Mouse (Mus musculus) spleen, postnatal 4 days (tissue): Measurements from ENCODE around the gene Cdh4.
A peak's percentile ranks its signal among the peaks of the same experiment; 100 is the strongest.

Experiments
- DNase-seq, 2 experiments: peaks; one replicate each; pipeline ENCODE4 v3.0.0; 2022; ENCODE audit warnings: low spot score in 2 of 2

Cdh4 gene

GRCm38 (mm10) chr2:179442191-179442540, at the start of gene Cdh4:
Cdh4 (plus strand) TSS chr2:179442431.
- no peak for DNase-seq

GRCm38 (mm10) chr2:179395442-179395841, 46.8 kb upstream of the Cdh4 start:
- no peak for DNase-seq

DNA sequence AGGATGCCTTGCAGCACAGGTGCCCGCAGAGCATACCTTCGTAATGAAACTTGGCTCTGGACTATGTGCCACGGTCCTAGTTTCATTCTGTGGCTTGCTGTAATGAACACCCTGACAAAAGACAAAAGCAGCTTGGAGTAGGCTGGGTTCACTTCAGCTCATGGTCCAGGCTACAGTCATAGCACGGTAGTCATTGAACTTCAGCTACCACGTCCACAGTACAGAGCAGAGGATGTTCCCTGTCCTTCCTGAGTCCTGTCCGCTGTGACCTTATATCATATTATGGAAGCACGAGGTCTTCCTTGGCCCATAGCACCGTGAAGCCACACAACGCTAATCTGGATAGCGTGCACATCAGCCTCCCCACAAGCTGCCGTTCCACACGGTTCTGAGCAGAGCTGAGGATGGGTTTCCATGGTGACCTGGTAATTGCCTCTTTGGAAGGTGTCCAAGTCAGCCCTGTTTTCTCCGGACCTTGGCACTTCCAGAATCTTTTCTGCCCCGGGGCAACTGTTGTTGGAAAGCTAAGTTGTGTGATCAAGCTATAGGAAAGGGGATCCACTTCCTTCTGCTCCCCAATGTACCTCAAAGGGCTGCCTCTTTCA, 42.5 kb upstream of the Cdh4 start:
- DNase-seq = no peak

DNA sequence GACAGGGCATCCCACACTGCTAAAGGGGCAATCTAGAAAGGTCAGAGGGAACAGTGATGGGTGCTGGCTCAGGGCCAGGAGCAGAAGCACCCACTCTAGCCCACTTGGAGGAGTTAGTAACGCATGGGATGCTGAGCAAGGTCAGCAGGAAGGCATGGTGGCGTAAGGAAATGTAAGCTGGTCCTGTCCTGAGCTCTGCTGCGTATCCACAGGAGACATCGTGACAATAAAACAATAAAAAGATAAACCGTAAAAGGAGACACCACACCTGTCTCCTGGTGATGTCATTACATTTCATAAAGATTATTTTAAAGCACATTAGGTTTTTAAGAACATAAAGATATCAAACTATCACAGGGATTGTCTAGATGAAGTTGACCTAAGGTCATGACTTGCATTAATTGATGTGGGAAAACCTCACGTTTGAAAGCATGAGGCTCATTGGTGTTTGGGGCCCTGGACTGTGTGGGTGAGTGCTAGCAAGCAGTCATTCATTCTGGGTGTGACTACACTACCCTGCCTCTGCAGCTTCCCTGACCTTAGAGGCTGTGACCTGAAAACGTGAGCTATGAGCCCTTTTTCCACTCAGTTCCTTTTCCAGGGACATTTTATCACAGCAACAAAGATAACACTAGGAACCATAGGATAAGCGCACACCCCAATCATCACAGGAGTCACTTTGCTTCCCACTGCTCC, 31.2 kb upstream of the Cdh4 start:
- no peak for DNase-seq

- DNase-seq = no peak
These were observed 29.3 kb upstream of the Cdh4 start for GRCm38 (mm10) chr2:179412966-179413365.

DNA sequence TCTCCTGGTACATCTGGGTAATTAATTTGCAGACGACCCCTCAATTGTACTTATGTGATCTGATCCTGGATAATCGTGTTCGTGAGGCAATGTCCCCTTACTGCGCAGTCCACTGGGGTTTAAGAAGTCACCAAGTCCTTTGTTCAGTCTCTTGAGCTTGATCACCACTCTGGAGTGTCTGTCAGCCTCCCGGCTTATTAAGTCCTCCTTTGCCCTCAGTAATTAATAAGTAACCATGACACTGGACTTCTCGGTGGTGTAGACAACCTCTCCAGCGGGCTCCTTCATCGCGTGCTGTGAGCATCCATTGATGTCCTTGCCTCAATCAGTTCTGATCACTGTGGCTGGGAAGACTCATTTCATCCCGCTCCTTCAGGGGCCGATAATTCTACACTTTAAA, 28.0 kb upstream of the Cdh4 start:
- DNase-seq = no peak

DNA sequence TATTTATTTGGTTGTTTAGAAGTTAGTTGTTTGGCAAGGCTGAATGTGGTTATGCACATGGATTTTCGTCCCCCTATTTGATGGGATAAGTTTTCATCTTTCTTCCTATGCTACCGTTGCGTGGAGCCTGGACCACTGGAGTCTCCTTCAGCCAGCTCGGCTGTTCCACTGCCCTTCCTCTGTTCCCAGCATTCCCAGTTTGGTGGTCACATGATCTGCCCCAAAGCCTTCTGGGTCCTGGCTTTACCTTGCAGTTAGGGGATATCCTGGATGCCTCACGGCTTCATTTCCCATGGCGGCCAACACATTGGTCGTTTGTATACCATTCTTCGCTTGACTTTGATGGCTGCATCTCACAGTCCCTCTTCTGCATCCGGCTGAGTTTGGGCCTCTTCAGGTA, 27.5 kb upstream of the Cdh4 start:
- DNase-seq = no peak

GRCm38 (mm10) chr2:179415892-179416403, 26.3 kb upstream of the Cdh4 start:
- no peak for DNase-seq

DNA sequence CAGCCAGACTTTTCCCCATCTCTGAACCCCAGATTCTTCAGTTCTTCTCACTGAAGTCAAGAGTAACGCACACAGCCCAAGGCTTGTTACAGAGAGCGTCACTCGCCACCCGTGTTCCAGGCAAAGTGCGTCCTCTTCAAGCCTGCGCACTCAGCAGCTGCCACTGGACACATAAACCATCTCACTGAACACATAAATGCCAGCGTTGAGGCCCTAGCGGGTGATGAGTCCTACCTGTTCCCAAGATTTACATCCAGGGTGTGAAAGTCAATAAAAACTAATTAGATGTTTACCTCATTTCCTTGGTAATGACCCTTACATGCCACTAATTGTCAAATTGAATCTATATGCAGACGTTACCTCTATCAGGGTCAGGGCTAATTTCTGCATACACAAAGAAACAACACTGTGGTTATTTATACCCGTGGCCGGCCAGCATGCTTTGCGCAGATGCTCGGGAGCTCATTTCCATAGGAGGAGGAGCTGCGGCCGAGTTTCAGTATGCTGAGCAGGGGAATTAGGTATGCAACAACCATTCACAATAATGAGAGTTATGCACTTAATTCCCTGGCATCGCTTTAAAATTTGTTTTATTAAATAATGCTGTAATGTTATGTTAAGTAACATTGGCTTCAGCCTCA, 25.5 kb upstream of the Cdh4 start:
- DNase-seq = no peak

GRCm38 (mm10) chr2:179425602-179426001, 16.6 kb upstream of the Cdh4 start:
- no peak for DNase-seq

GRCm38 (mm10) chr2:179428889-179429288, 13.3 kb upstream of the Cdh4 start:
- DNase-seq = no peak

DNA sequence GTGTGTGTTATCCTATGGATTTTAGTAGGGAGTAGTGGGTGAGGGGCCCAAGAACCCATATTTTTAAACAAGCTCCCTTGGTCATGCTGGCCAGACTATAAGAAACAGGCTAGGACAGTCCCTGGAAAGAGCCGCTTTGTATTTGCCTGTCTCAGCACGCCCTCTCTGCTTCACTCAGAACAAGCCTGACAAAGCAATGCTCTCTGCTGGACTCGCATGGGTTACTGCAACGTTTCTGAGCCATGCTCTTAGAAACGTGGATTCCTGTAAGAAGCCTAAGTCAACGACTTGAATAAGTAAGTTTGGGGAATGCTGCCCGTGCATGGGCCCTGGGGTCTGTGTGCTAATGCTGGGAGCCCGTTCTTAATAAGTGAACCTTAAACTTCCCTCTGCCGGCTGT, 2.1 kb upstream of the Cdh4 start:
- no peak for DNase-seq

DNA sequence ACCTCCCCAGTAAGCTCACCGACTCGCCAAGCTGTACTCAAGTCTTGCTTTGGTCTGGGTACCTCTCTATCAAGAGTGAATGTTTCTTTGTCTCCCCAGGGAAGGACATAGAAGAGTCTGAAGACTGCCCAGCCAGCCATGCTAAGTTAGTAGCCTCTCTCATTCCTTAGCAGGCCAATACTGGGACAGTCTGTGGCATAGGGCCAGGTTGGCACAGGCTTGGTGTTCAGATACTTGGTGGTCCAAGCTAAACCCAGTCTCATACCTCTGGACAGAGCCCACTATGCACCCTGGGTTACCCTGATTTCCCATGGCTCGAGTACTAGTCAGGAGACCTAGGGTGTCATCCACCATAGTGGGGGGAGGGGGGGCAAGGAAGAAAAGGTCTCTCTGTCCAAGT, 1.1 kb upstream of the Cdh4 start:
- no peak for DNase-seq

- DNase-seq = no peak
These were observed 514 bp upstream of the Cdh4 start for GRCm38 (mm10) chr2:179441717-179442116.

GRCm38 (mm10) chr2:179442541-179443225, 452 bp downstream of the Cdh4 start:
- peak in 1 of 2 experiments; percentile 63 for DNase-seq

DNA sequence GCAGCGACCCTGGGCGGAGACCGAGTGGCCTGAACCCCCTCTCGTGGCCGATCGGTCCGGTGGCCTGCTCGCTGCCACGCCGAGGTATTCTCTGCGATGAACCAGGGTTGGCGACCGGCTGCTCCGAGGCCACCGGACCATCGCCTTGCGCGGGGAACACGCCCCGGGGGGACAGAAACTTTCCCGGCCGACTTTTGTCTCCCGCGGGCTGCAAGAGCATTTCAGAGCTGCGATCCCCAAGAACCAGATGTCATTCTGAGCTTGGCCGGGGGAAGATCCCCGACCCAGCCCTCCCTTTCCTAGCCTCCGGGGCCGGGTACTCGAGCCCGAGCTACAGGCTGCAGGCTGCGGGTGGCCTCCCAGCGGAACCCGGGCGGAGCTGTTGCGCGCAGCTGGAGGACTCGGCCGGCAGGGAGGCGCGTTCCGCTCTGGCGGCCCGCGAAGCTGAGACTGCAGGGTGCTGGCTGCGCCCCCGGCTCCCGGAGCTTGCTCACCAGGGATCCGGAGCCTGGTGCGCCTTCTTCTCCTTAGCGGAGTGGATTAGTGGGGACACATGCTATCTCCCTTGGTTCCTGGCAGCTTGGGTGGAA, 1.1 kb downstream of the Cdh4 start:
- DNase-seq = peak in 1 of 2 experiments; percentile 62

DNA sequence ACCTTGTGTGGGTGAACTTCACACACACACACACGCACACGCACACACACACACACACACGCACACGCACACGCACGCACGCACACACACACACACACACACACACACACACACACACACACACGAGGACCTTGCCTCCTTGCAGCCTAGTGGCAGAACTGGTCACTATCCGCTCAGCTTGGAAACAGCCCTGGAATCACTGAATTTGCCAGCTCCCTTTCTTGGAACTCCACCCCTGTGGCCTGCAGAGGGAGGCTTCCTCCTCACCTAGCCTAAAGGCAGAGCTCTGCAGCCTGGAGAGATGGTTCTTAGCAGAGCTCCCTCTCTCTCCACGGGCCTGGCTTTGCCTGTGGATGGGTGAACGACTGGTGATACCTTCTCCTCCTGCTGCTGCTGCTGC, 1.7 kb downstream of the Cdh4 start:
- DNase-seq = no peak

DNA sequence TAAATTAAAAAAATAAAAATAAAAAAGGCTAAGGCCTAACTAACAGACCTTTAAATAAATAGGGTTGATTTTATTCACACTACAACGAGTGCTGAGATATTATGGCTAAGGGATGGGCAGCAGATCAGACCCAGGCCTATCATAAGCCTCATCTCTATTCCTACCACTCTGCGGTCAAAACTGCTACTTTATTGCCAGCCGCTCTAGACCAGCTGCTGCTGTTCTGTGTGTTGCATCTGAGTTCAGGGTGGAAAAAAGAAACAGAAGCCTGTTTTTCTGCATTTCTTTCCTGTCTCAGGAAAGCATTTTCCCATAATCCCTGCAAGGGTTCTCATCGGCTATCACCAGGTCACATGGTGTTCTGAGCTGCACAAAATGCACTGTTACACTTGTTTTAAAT, 6.0 kb downstream of the Cdh4 start:
- DNase-seq = no peak

DNA sequence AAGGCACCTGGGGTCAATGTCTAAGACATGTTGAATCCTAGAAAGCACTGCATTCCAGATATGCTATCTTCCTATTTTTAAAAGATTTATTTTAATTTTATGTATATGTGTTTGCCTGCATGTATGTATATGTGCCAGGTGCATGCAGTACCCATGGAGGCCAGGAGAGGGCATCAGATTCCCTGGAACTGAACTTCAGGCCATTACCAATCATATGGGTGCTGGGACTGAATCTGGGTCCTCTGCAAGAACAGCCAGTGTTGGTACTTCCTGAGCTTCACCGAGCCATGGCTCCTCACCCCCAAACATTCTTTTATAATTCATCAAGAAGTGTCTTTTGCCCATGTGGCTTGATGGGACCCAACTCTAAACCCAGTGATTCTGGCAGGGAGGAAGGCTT, 6.8 kb downstream of the Cdh4 start:
- DNase-seq = no peak

GRCm38 (mm10) chr2:179459196-179459595, 17.0 kb downstream of the Cdh4 start:
- DNase-seq = no peak

DNA sequence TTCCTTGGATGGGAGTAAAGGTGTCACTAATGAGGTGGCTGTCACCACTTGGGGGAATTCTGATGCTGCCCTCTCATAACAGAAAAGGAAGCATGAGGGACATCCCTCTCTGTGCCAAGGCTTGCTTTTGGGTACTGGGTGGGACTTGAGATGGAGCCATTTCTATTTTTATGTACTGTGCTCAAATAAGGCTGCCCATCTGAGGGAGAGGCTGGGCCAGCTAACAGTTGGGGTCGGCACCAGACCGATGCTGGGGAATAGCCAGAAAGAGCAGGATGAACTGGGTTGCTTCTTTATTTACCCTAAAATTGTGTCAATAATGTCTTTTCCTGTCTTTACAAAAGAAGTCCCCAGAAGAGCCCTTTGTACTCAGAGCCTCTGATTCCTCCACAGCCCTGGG, 17.4 kb downstream of the Cdh4 start:
- DNase-seq = no peak

- no peak for DNase-seq
These were observed 21.3 kb downstream of the Cdh4 start for GRCm38 (mm10) chr2:179463514-179463913.
